Mouse (Mus musculus): Measurements from ENCODE around the gene Dusp18. TPM values are rescaled to one million over a fixed set of nuclear protein-coding genes. Genes with fewer than 3 reads are reported as not detected.

Dusp18 gene
- 5.6 and 12.9 TPM in 2 replicates for polyA plus RNA-seq (2012; rRNA removed; ENCODE audit: low replicate concordance)

GRCm38 (mm10) chr11:3894406-3895281 lies at the start of gene Dusp18, which contains the start of gene 4921536K21Rik:
Gene Dusp18 (plus strand): TSS chr11:3895240.
Gene 4921536K21Rik (minus strand): TSS chr11:3895098.

DNA sequence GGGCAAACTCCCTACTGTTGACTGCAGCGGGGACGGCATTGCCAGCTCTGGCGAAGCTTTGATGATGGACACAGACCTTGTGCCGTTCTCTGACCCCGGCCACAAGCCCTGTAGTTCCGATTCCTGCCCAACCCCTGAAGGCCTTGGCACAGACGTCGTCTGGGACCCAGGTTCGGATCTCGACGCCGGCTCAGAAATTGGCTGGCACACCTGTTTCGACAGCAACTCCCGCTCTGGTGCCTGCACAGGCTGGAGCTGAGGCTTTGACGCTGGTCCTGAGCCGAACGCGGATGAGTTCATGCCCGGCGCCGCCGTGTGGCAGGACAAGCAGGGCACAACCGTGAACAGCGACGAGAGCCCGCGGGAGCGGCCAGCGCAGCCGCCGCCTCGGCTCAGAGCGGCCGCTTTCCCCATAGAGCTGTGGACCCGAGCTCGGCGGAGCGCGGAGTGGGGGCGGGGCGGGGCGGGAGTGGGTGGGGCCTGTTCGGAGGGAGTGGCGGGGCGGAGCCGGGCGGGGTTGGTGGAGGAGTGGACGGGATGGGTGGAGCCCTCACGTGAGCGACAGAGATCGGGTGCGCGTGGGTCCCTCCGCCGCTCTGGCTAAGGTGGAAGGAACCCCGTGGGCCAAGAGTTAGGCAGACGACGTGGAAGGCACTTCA lies 31.5 kb upstream of the Dusp18 start, which contains the start of gene Osbp2:
Gene Osbp2 (minus strand): TSS at position 450 of the 659 bp plus-strand sequence.

DNA sequence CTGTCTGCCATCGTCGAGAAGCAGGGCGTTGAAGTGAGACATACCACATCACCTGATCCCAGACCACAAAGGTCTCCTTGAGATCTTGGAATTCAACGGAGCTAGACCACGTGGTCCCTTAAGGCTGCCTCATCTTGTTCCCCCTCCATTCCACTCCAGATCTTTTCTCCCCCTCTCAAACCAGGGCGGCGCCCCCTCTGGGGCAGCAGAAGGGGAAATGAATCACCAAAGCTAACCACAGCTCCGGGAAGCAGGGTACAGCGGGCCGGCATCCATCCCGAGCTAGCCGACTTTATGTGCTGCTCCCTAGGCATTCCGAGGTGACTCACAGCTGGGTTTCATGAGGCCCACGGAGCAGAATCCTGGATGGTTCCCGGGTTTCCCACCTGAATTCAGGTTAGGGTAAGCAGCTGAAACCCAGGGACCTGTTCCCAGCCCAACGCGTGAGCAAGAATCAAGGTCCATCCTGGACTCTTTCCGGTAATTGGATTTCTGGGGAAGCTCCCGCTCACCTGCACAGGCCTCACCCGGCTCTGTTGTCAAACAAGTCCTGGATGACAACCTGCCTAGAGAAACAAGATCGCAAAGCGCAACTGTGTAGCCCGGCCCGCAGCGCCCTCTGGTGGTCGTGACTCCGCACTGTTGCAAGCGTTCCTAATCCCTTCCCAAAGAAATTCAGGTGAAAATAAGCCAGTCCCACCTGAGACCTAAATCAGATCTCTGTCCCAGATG lies 19.2 kb downstream of the Dusp18 start, which contains the start of gene Slc35e4:
Gene Slc35e4 (minus strand): TSS at position 556 of the 732 bp plus-strand sequence.

GRCm38 (mm10) chr11:3931511-3932211 lies 36.6 kb downstream of the Dusp18 start, which contains the start of gene Tcn2:
Gene Tcn2 (minus strand): TSS chr11:3932159.

Other genes starting within 250 kb of the Dusp18 start
- gene Morc2a, start 246.0 kb upstream of the Dusp18 start, polyA plus RNA-seq (2012; rRNA removed; ENCODE audit: low replicate concordance): 8.2 and 14.0 TPM in 2 replicates
- gene Osbp2, start 31.3 kb upstream of the Dusp18 start, polyA plus RNA-seq (2012; rRNA removed; ENCODE audit: low replicate concordance): 1.2 and 1.5 TPM in 2 replicates
- gene 4921536K21Rik, start 142 bp upstream of the Dusp18 start, polyA plus RNA-seq (2012; rRNA removed; ENCODE audit: low replicate concordance): 0.43 and 0.80 TPM in 2 replicates
- gene Slc35e4, start 19.4 kb downstream of the Dusp18 start, polyA plus RNA-seq (2012; rRNA removed; ENCODE audit: low replicate concordance): 16.3 and 20.2 TPM in 2 replicates
- 162 and 213 TPM in 2 replicates for gene Tcn2, start 36.9 kb downstream of the Dusp18 start, polyA plus RNA-seq (2012; rRNA removed; ENCODE audit: low replicate concordance)
- gene Pes1, start 68.7 kb downstream of the Dusp18 start, polyA plus RNA-seq (2012; rRNA removed; ENCODE audit: low replicate concordance): 34.4 and 53.7 TPM in 2 replicates
- gene 4930556J24Rik, start 81.5 kb downstream of the Dusp18 start, polyA plus RNA-seq (2012; rRNA removed; ENCODE audit: low replicate concordance): not detected in 2 replicates
- 3.1 and 3.5 TPM in 2 replicates for gene Gal3st1, start 88.4 kb downstream of the Dusp18 start, polyA plus RNA-seq (2012; rRNA removed; ENCODE audit: low replicate concordance)
- gene Sec14l4, start 136.2 kb downstream of the Dusp18 start, polyA plus RNA-seq (2012; rRNA removed; ENCODE audit: low replicate concordance): 3.5 and 6.9 TPM in 2 replicates
- gene Sec14l3, start 169.6 kb downstream of the Dusp18 start, polyA plus RNA-seq (2012; rRNA removed; ENCODE audit: low replicate concordance): 0.37 TPM in 1 of 2 replicates, not detected in the other
- 18.0 and 28.1 TPM in 2 replicates for gene Mtfp1, start 200.2 kb downstream of the Dusp18 start, polyA plus RNA-seq (2012; rRNA removed; ENCODE audit: low replicate concordance)
- gene Sec14l2, start 228.2 kb downstream of the Dusp18 start, polyA plus RNA-seq (2012; rRNA removed; ENCODE audit: low replicate concordance): 2.4 and 3.5 TPM in 2 replicates
- gene Rnf215, start 240.0 kb downstream of the Dusp18 start, polyA plus RNA-seq (2012; rRNA removed; ENCODE audit: low replicate concordance): 25.3 and 38.1 TPM in 2 replicates

Data from mammary gland, adult 2 months (tissue).